Mouse (Mus musculus) midbrain, postnatal 0 days (tissue): Measurements from ENCODE around the gene Rps24. TPM values are rescaled to one million over a fixed set of nuclear protein-coding genes. Genes with fewer than 3 reads are reported as not detected.

Experiments used
- ATAC-seq: fragments of 200-750 bp; cut with Nextera tagmentation; 2 replicates; pipeline ENCODE4 v1.8.0; 2017; ENCODE audit warnings: moderate number of reproducible peaks, mild to moderate bottlenecking, moderate TSS enrichment, moderate library complexity; ENCODE audit not compliant: low FRiP score
- DNase-seq: peaks from one replicate; pipeline ENCODE4 v3.0.0-alpha.2; 2015; ENCODE audit warnings: low spot score
- H3K27ac ChIP-seq: fragments of 300-500 bp; sonication (generic); 2 replicates; pipeline ENCODE4 v1.5.1; 2014; ENCODE audit warnings: low read depth, mild to moderate bottlenecking, low read length, mixed read lengths
- H3K27me3 ChIP-seq: fragments of 300-500 bp; sonication (generic); 2 replicates; pipeline ENCODE4 v1.6.1; 2014; ENCODE audit warnings: low read length, control low read depth, mixed read lengths; ENCODE audit not compliant: insufficient read depth
- H3K36me3 ChIP-seq: fragments of 300-500 bp; sonication (generic); 2 replicates; pipeline ENCODE4 v1.6.1; 2014; ENCODE audit warnings: low read length, control low read depth, mixed read lengths; ENCODE audit not compliant: insufficient read depth
- H3K4me1 ChIP-seq: fragments of 300-500 bp; sonication (generic); 2 replicates; pipeline ENCODE4 v1.6.1; 2014; ENCODE audit warnings: mild to moderate bottlenecking, control low read depth, antibody characterized with exemption, low read length, mixed read lengths; ENCODE audit not compliant: insufficient read depth
- H3K4me2 ChIP-seq: fragments of 300-500 bp; sonication (generic); 2 replicates; pipeline ENCODE4 v1.6.1; 2014; ENCODE audit warnings: low read depth, mild to moderate bottlenecking, low read length, mixed read lengths; ENCODE audit not compliant: poor library complexity, severe bottlenecking
- H3K4me3 ChIP-seq: fragments of 300-500 bp; sonication (generic); 2 replicates; pipeline ENCODE4 v1.5.1; 2014; ENCODE audit warnings: low read depth, mild to moderate bottlenecking, low read length, moderate library complexity
- H3K9ac ChIP-seq: fragments of 300-500 bp; sonication (generic); replicated peaks from 2 replicates; pipeline ENCODE4 v1.6.1; 2014; ENCODE audit warnings: mild to moderate bottlenecking, low read length, moderate library complexity, mixed read lengths; ENCODE audit not compliant: poor library complexity, severe bottlenecking
- H3K9me3 ChIP-seq: fragments of 300-500 bp; sonication (generic); 2 replicates; pipeline ENCODE4 v1.6.1; 2016; ENCODE audit warnings: low read length, control low read depth
- CTCF ChIP-seq: IDR thresholded peaks from 2 replicates; pipeline ENCODE4 v1.5.1; 2016; ENCODE audit warnings: antibody characterized with exemption, mild to moderate bottlenecking
- WGBS: fragments of 180-500 bp; shearing (Covaris S2); extraction: QIAGEN DNeasy Blood & Tissue Kit; methylation state at CpG from one replicate; pipeline ENCODE4 v1.1.7; 2014; 5-methylcytosine and 5-hydroxymethylcytosine counted together
- polyA plus RNA-seq: library from polyadenylated mRNA; unstranded; fragments of >200 nt; fragmentation: Nextera tagmentation; extraction: Ambion mirVana; gene quantifications from 2 replicates; pipeline ENCODE4 v1.2.1, GENCODE M21; 2015
- total RNA-seq: library from RNA; depleted of rRNA; stranded (reverse); fragments of >200 nt; gene quantifications from 2 replicates; pipeline ENCODE4 v1.2.3, GENCODE M21; 2014

The Rps24 gene
- total and polyA plus RNA-seq, 2 experiments from 2014 or later = 839 to 1,223 TPM

DNA sequence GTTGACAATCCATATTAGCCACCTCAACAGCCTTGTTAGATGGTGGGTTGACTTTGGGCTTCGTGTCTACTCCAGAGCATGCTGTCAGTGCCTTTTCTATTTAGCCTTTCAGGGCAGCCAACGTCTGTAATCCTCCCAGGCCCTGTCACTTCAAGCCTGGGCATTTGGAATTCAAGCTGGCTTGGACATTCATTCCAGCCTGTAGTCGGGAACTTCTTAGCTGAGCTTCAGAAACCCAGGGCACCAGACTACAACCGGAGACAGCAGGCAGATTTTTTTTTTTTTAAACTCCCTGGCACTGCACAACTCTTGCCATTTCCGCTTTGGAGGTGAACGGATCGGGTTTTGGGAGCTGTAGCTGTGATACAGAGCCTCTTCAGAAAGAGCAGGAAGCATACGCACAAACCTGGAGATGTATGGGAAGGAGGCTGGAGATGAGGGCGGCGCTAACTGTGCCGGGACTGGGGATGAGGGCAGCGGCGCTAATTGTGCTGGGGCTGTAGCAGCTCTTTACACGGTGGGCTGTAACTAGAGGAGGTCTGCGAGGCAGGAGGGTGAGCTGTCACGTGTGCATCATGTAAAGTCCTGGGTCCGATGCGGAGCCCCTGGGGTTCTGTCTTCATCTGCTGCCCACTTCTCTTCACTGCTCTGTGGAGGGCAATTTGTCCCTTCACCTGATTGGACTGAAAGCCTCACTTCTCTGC is 21.3 kb downstream of the Rps24 start:
- H3K4me1 ChIP-seq = no peaks in the 10 kb centered on the region
- peak overlapping the region; percentile 20; the same call in 1 of the 2 replicates for H3K4me2 ChIP-seq
- H3K27me3 ChIP-seq = no peaks in the 10 kb centered on the region
- no peaks in the 10 kb centered on the region for H3K9me3 ChIP-seq
- no peak overlapping the region for H3K27ac ChIP-seq
- H3K9ac ChIP-seq = no peak overlapping the region
- ATAC-seq = no peak
- DNase-seq = peak; percentile 69
- no peak for TF ChIP-seq CTCF
- H3K36me3 ChIP-seq = no peaks in the 10 kb centered on the region
- H3K4me3 ChIP-seq = no peak overlapping the region
- 12% methylated on average over 18 of the region's 18 CpGs for WGBS

DNA sequence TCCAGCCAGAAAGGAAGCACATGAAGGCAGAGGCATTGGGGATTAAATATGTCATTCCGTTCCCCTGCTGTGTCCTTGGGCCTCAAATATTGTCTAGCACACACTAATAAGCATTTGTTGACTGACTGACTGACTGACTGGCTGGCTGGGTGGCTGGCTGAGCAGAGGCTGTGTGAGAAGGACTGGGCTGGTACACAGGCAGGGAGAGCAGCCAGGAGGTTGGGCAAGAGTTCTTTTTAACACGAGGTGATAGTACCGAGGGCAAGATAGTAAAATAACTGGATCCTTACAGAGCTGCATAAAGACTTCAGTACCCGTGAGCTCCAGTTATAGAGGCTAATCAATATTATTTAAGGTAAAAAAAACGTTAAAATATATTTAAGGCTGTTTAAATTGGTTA is 22.6 kb downstream of the Rps24 start:
- Histone ChIP-seq H3K9me3 (no peaks in the 10 kb centered on the region), H3K27me3 (no peaks in the 10 kb centered on the region), H3K27ac (no peak overlapping the region), H3K9ac (no peak overlapping the region), H3K4me1 (no peaks in the 10 kb centered on the region), H3K4me2 (no peak overlapping the region), H3K36me3 (no peaks in the 10 kb centered on the region), H3K4me3 (no peak overlapping the region)
- 54% methylated on average over 5 of the region's 5 CpGs for WGBS
- DNase-seq (no peak), ATAC-seq (no peak)
- TF ChIP-seq CTCF = no peak

DNA sequence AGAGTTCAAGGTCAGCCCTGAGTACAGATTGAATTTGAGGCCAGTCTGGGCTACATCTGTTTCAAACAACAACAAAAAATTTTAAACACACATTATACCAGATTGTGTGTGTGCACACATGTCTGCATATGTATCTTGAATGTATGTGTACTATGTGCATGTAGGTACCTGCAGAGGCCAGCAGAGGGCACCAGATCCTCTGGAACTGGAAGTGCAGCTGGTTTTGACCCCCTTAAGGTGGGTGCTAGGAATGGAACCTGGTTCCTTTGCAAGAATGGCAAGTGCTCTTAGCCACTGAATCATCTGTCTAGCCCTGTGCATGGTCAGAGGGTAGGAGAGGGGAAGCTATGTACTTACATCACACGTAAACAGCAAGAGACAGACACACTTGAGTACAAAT is 23.3 kb downstream of the Rps24 start:
- no peaks in the 10 kb centered on the region for H3K36me3 ChIP-seq
- ATAC-seq = no peak
- no peaks in the 10 kb centered on the region for H3K9me3 ChIP-seq
- WGBS = 96% methylated on average over 1 of the region's 1 CpGs
- H3K27me3 ChIP-seq = no peaks in the 10 kb centered on the region
- TF ChIP-seq CTCF = peak; percentile 63
- H3K4me1 ChIP-seq = no peaks in the 10 kb centered on the region
- H3K4me3 ChIP-seq = no peak overlapping the region
- no peak overlapping the region for H3K27ac ChIP-seq
- H3K4me2 ChIP-seq = no peak overlapping the region
- H3K9ac ChIP-seq = no peak overlapping the region
- DNase-seq = no peak

DNA sequence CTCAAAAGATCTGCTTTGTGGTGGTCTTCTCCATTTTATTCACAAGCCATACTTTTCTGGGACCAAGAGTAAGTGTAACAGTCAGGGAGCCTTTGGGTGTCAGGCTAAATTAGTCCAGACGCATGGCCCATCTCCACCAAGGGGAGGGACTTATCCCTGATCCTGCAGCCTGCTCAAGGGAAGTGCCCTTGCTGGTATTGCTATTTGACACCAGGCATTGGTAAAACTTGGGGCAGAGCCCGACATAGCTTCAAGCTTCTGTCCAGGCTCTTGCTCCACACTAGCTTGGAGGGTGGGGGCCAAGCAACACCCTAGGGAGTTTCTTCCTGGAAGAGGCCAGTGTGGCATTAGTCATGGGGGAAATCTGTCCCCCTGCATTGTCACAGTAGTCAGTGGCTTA is 23.8 kb downstream of the Rps24 start:
- no peak for DNase-seq

DNA sequence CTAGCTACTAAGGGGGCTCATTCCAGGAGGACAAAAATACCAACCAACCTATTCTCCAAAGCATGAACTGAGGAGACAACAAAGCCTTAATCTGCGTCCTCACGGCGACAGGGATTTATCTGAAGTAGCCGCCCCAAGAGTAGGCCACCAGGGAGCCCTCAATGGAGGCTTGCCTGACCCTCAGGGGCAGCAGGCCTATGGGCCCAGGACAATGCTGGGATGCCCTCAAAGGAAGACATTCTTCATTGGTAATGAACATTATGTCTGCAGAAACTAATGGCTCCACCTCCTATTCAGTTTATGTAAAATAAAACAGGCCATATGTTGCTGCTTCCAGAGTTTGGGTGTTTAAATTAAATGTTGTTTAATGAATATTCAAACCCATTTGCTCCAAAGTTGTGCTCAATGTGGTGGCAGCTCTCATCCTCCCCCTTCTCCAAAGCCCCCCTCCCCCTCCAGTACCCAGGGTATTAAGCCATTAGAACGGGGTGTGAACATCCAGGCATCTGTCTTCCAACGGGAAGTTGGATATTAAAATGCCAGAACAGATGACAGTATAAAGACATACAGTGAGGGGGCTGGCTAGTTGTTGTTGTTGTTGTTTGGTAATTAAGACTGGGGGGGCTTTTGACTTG is 25.7 kb downstream of the Rps24 start:
- Histone ChIP-seq H3K4me1 (no peaks in the 10 kb centered on the region), H3K27me3 (no peaks in the 10 kb centered on the region), H3K36me3 (no peaks in the 10 kb centered on the region), H3K9ac (no peak overlapping the region), H3K9me3 (no peaks in the 10 kb centered on the region), H3K4me2 (no peak overlapping the region), H3K27ac (no peak overlapping the region), H3K4me3 (no peak overlapping the region)
- WGBS = 50% methylated on average over 6 of the region's 6 CpGs
- no peak for TF ChIP-seq CTCF
- no peak for ATAC-seq
- DNase-seq = no peak

More for the DNA sequence above, 23.8 kb downstream of the Rps24 start:
- Histone ChIP-seq H3K4me1 (no peaks in the 10 kb centered on the region), H3K9me3 (no peaks in the 10 kb centered on the region), H3K4me2 (no peak overlapping the region), H3K9ac (no peak overlapping the region), H3K4me3 (no peak overlapping the region), H3K27ac (no peak overlapping the region), H3K36me3 (no peaks in the 10 kb centered on the region), H3K27me3 (no peaks in the 10 kb centered on the region)
- ATAC-seq = no peak
- no peak for TF ChIP-seq CTCF
- WGBS = 83% methylated on average over 2 of the region's 2 CpGs

DNA sequence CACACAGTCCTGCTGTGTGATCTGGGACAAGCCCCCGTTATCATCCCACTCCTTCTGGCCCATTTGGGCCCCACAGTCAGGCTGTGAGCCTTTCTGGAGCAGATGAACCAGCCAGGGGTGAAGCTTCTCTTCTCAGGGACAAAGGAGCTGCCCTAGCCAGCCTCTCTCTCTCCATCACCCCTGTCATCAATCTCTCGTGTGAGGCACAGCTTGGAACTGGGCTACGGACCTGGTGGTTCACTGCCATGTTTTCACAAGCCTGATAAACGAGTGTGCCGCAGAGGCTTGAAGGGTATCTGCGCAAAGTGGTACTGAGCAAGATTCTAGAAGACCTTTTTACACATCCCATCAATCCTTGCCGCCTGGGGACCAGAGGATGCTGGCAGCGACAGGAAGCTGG is 34.7 kb downstream of the Rps24 start:
- TF ChIP-seq CTCF = no peak
- H3K4me3 ChIP-seq = no peak overlapping the region
- no peak overlapping the region for H3K4me2 ChIP-seq
- no peak overlapping the region for H3K27ac ChIP-seq
- WGBS = 88% methylated on average over 8 of the region's 8 CpGs
- no peak overlapping the region for H3K9ac ChIP-seq
- H3K36me3 ChIP-seq = no peaks in the 10 kb centered on the region
- no peaks in the 10 kb centered on the region for H3K9me3 ChIP-seq
- no peaks in the 10 kb centered on the region for H3K27me3 ChIP-seq
- no peak for ATAC-seq
- H3K4me1 ChIP-seq = 0 out of 2 replicates have a peak, but pooled peaks cover 2% of the 10 kb centered on the region
- peak; percentile 31 for DNase-seq
